Mouse (Mus musculus): ENCODE measurements around the gene Spast. TPM values are rescaled to one million over a fixed set of nuclear protein-coding genes. Genes with fewer than 3 reads are reported as not detected.

Spast gene
- 9.1 and 9.4 TPM in 2 replicates for polyA plus RNA-seq (2015; fragmentation: Nextera tagmentation; extraction: Ambion mirVana)

DNA sequence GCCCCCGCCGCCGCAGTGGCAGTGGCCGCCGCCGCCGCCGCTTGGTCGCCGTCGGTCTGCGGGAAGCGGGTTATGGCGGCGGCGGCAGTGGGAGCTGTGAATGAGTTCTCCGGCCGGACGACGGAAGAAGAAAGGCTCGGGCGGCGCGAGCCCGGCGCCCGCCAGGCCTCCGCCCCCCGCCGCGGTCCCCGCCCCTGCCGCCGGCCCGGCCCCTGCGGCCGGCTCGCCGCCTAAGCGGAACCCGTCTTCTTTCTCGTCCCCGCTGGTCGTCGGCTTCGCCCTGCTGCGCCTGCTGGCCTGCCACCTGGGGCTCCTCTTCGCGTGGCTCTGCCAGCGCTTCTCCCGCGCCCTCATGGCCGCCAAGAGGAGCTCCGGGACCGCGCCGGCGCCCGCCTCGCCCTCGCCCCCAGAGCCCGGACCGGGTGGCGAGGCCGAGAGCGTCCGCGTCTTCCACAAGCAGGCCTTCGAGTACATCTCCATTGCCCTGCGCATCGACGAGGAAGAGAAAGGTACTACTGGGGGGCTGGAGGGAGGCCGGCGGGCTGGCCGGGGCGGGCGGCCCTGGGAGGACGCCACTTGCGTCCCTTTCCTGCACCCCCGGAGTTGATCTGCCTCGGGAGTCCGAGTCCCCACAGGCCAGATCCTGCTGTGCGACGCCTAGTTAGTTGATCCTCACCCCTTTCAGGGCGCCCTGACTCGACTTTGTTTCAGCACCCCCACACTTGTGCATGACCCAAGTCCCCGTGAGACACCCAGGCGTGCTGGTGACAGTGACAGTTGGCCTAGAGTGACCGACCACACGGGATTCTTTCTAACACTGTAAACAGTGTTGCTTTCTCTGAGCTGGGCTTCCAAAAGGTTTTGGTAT is at the start of gene Spast:
Spast (plus strand) TSS at position 51 of the 868 bp plus-strand sequence.
- Histone ChIP-seq H3K36me3 (ENCODE audit: control insufficient read depth, insufficient read depth) (no peaks in the 10 kb centered on the region), H3K4me3 (ENCODE audit: low read length) (peak within 1 kb of the TSS; percentile 98), H3K27ac (ENCODE audit: low read length) (peak within 1 kb of the TSS; percentile 98), H3K4me1 (ENCODE audit: control insufficient read depth, insufficient read depth, low read length) (peaks cover 25% of the 10 kb centered on the region), H3K9ac (ENCODE audit: low read length) (peak within 1 kb of the TSS; percentile 98), H3K4me2 (ENCODE audit: low read depth, low read length) (peak within 1 kb of the TSS; percentile 81), H3K27me3 (ENCODE audit: control insufficient read depth, insufficient read depth, low read length) (no peaks in the 10 kb centered on the region), H3K9me3 (replicated peaks; ENCODE audit: control insufficient read depth, low read length) (no peaks in the 10 kb centered on the region)
- peak; percentile 87 for ATAC-seq (replicated peaks; ENCODE audit: extremely low read depth, insufficient read depth, low FRiP score)
- WGBS = 0% methylated on average over 85 of the region's 90 CpGs

DNA sequence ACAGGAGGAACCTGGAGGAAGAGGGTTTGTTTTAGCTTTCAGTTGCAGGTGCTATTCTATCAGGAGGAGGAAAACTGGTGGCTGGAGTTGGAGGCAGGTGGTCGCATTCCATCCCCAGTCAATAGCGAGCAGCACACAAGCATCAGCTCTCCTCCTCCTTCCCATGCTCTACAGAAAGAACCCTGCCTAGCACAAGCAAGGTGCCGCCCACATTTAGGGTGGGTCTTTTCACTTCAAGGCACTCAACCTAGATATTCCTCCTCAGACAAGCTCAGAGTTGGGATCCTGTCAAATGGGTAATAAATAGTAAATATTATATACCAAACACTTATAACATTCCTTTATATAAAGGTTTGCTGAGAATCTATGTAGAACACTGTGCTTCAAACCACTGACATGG is 48.6 kb upstream of the Spast start:
- no peak overlapping the region for H3K4me2 ChIP-seq (ENCODE audit: low read depth, low read length)

DNA sequence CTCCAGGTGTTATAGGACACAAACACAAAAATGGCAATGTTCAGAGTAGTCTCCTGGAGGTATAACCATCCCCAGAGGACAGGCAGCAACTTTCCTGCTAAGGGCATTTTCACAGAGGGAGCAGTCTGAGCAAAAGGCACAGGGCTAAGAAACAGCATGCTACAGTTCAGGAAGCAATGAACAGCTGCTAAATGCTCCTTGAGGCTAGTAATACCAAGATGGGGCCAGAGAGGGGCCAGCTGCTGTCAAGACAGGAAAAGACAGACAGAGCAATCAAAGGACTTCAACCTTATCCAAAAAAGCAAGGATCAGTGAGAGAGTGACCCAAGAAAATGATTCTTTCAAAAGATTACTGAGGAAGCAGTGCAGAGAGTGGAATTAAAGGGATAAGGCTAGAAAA is 47.9 kb upstream of the Spast start:
- peaks cover 32% of the 10 kb centered on the region for H3K4me1 ChIP-seq (ENCODE audit: control insufficient read depth, insufficient read depth, low read length)
- no peaks in the 10 kb centered on the region for H3K36me3 ChIP-seq (ENCODE audit: control insufficient read depth, insufficient read depth)
- no peak overlapping the region for H3K9ac ChIP-seq (ENCODE audit: low read length)
- no peaks in the 10 kb centered on the region for H3K9me3 ChIP-seq (replicated peaks; ENCODE audit: control insufficient read depth, low read length)
- no peaks in the 10 kb centered on the region for H3K27me3 ChIP-seq (ENCODE audit: control insufficient read depth, insufficient read depth, low read length)
- no peak overlapping the region for H3K27ac ChIP-seq (ENCODE audit: low read length)
- no peak for ATAC-seq (replicated peaks; ENCODE audit: extremely low read depth, insufficient read depth, low FRiP score)
- H3K4me3 ChIP-seq (ENCODE audit: low read length) = no peak overlapping the region
- H3K4me2 ChIP-seq (ENCODE audit: low read depth, low read length) = no peak overlapping the region

More for the DNA sequence above, 48.6 kb upstream of the Spast start:
- ATAC-seq (replicated peaks; ENCODE audit: extremely low read depth, insufficient read depth, low FRiP score) = no peak
- 77% methylated on average over 3 of the region's 3 CpGs for WGBS
- Histone ChIP-seq H3K9me3 (replicated peaks; ENCODE audit: control insufficient read depth, low read length) (no peaks in the 10 kb centered on the region), H3K9ac (ENCODE audit: low read length) (no peak overlapping the region), H3K36me3 (ENCODE audit: control insufficient read depth, insufficient read depth) (no peaks in the 10 kb centered on the region), H3K27me3 (ENCODE audit: control insufficient read depth, insufficient read depth, low read length) (no peaks in the 10 kb centered on the region), H3K4me3 (ENCODE audit: low read length) (no peak overlapping the region), H3K4me1 (ENCODE audit: control insufficient read depth, insufficient read depth, low read length) (peaks cover 32% of the 10 kb centered on the region), H3K27ac (ENCODE audit: low read length) (no peak overlapping the region)

DNA sequence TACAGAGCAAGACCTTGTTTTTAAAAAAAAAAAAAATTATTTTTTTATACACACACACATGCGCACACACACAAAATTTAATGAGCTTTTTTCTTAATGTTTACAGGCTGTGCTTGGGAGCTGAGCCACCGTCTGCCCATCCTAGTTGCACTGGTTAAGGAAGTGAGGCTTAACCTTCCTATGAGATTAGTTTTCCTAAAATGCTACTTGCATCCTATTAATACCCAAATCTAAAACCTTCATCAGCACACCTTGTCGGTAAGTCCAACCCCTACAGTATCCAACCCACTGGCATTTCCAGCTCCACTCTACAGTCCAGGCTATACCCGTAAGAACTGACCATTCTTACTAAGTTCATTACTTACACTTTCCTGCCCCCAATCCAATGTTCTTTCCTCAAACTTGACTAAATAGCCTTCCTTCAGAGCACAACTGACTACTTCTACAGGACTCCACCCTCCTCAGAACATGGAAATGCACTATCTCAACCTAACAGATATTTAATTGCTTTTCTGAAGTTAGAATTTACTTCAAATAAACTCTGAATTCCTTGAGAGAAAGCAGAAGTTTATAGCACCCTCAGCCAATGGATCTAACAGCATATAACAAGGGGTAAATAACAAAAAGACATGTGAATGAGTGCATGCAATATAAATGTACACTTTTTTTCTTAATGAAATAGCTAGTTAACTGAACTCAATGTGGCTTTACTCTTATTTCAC is 47.0 kb upstream of the Spast start:
- H3K27ac ChIP-seq (ENCODE audit: low read length) = no peak overlapping the region
- H3K4me3 ChIP-seq (ENCODE audit: low read length) = no peak overlapping the region
- no peaks in the 10 kb centered on the region for H3K36me3 ChIP-seq (ENCODE audit: control insufficient read depth, insufficient read depth)
- no peak overlapping the region for H3K9ac ChIP-seq (ENCODE audit: low read length)
- WGBS = 82% methylated on average over 4 of the region's 4 CpGs
- no peak for ATAC-seq (replicated peaks; ENCODE audit: extremely low read depth, insufficient read depth, low FRiP score)
- peaks cover 32% of the 10 kb centered on the region for H3K4me1 ChIP-seq (ENCODE audit: control insufficient read depth, insufficient read depth, low read length)
- H3K4me2 ChIP-seq (ENCODE audit: low read depth, low read length) = no peak overlapping the region
- H3K9me3 ChIP-seq (replicated peaks; ENCODE audit: control insufficient read depth, low read length) = no peaks in the 10 kb centered on the region
- no peaks in the 10 kb centered on the region for H3K27me3 ChIP-seq (ENCODE audit: control insufficient read depth, insufficient read depth, low read length)

DNA sequence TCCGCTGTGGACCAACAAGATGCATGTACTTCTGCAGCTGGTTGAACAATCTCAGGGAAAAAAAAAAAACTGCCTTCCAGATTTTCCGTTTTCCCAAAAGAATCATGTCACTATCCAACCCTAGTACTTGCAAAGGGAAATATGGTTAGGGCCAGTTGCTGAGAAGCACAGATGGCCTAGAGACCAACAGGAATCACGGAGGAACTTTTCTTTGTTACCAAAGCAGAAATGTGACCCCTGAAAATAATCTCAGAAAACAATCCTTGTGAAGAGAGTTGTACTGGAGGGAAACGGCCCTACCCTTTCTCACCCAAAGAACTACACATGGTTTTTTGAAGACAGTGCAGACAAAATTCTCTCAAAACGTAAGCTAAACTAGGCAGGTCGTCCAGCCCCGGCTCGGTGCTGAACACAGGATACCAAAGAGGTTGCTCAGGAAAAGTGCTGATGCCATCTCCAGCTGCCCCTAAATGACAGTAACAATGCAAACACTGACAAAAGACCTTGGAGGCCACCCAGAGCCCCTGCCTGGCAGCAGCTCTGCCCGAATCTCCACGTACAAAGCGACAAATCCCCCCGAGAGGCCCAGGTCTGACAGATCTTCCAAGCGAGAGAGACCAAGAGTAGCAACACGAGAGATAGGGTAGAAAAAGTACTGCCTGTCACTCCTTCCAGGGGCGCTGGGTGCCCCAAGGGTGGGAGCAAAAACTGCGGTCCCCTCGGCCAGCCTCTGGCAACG is 44.9 kb upstream of the Spast start:
- H3K27me3 ChIP-seq (ENCODE audit: control insufficient read depth, insufficient read depth, low read length) = no peaks in the 10 kb centered on the region
- peak overlapping the region; percentile 80 for H3K4me2 ChIP-seq (ENCODE audit: low read depth, low read length)
- no peaks in the 10 kb centered on the region for H3K9me3 ChIP-seq (replicated peaks; ENCODE audit: control insufficient read depth, low read length)
- under 1% methylated on average over 18 of the region's 18 CpGs for WGBS
- peaks cover 4% of the 10 kb centered on the region for H3K36me3 ChIP-seq (ENCODE audit: control insufficient read depth, insufficient read depth)
- ATAC-seq (replicated peaks; ENCODE audit: extremely low read depth, insufficient read depth, low FRiP score) = no peak
- H3K4me1 ChIP-seq (ENCODE audit: control insufficient read depth, insufficient read depth, low read length) = peaks cover 27% of the 10 kb centered on the region
- H3K4me3 ChIP-seq (ENCODE audit: low read length) = peak overlapping the region; percentile 94
- H3K9ac ChIP-seq (ENCODE audit: low read length) = peak overlapping the region; percentile 93
- peak overlapping the region; percentile 95 for H3K27ac ChIP-seq (ENCODE audit: low read length)

DNA sequence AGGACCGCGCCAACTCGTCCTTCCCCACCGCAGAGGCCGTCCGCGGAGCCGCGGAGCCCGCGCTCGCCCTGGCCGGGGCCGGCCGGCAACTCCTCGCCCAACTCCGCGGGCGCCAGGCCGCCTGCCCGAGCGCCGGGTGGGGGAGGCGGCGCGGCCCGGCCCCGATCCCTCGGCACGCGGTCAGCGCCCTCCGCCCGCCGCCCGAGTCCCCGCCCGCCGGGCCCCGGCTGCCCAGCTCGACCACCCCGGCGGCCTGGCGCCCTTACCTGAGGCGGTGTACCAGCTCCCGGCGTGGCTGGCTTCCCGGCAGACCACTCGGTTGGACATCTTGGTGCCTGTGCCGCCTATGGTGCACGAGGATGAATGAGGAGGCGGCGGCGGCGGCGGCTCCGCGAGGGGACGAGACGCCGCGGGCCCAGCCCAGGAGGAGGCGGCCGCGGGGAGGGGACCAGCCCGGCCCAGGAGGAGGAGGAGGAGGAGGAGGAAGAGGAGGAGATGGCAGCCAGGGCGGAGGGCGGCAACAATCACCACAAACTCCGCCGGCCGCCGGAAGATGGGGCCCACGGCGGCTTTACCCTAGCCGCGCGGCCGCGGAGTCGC is 44.3 kb upstream of the Spast start:
- Histone ChIP-seq H3K9me3 (replicated peaks; ENCODE audit: control insufficient read depth, low read length) (no peaks in the 10 kb centered on the region), H3K4me1 (ENCODE audit: control insufficient read depth, insufficient read depth, low read length) (peaks cover 24% of the 10 kb centered on the region)
- under 1% methylated on average over 74 of the region's 80 CpGs for WGBS

DNA sequence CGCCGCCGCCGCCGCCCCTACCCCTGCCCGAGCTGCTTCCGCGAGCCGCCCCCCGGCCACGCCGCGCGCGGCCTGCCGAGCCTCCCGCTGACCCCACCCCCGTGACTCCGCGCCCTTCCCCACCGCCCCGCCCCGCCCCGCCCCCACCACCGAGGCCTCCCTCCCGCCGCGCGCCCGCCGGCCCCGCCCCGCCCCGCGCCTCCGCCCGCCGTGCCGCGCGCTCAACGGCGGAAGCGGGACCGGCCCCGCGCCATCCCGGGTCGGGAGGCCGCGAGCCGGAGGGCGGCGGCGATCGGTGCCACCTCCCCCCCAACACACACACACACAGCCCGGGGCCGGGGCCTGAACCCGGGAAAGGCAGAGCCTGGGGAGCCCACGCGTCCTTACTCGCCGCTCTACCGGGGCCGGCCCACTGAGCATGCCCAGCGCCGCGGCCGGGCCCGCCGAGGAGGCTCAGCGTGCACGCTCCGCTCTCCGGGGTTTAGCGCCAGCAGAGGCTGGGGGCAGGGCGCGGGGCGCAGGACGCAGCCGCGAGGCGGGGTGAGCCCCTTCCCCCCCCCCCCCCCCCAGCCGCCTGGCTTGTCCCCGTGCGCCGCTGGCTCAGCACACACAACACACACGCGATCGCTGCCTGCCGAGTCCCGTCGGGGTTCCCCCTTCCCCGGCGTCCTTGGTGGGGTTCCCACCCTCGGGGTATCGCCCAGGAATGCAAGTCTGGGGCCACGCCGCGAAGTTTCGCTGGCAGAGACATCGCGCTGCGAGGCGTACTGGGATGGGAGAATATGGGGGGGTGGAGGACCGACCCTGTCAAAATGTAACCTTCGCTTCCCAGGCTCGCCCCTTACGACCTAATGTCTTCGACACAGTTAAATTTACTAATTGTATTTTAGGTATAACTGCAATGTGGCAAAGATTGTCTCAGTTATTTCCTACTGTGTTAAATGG is 43.5 kb upstream of the Spast start, which contains the start of gene Memo1:
Memo1 (minus strand) TSS at position 496 of the 945 bp plus-strand sequence.
- H3K9me3 ChIP-seq (replicated peaks; ENCODE audit: control insufficient read depth, low read length) = no peaks in the 10 kb centered on the region
- peak within 1 kb of the TSS; percentile 93 for H3K9ac ChIP-seq (ENCODE audit: low read length)
- H3K4me2 ChIP-seq (ENCODE audit: low read depth, low read length) = peak within 1 kb of the TSS; percentile 89
- no peaks in the 10 kb centered on the region for H3K27me3 ChIP-seq (ENCODE audit: control insufficient read depth, insufficient read depth, low read length)
- peaks cover 18% of the 10 kb centered on the region for H3K4me1 ChIP-seq (ENCODE audit: control insufficient read depth, insufficient read depth, low read length)
- ATAC-seq (replicated peaks; ENCODE audit: extremely low read depth, insufficient read depth, low FRiP score) = peak; percentile 88
- H3K27ac ChIP-seq (ENCODE audit: low read length) = peak within 1 kb of the TSS; percentile 95
- under 1% methylated on average over 72 of the region's 110 CpGs for WGBS
- peak within 1 kb of the TSS; percentile 94 for H3K4me3 ChIP-seq (ENCODE audit: low read length)
- peaks cover 10% of the 10 kb centered on the region for H3K36me3 ChIP-seq (ENCODE audit: control insufficient read depth, insufficient read depth)

More for the DNA sequence above, 44.3 kb upstream of the Spast start:
- Histone ChIP-seq H3K4me3 (ENCODE audit: low read length) (peak overlapping the region; percentile 94), H3K36me3 (ENCODE audit: control insufficient read depth, insufficient read depth) (peaks cover 8% of the 10 kb centered on the region), H3K27me3 (ENCODE audit: control insufficient read depth, insufficient read depth, low read length) (no peaks in the 10 kb centered on the region), H3K4me2 (ENCODE audit: low read depth, low read length) (peak overlapping the region; percentile 80), H3K9ac (ENCODE audit: low read length) (peak overlapping the region; percentile 93), H3K27ac (ENCODE audit: low read length) (peak overlapping the region; percentile 95)
- ATAC-seq (replicated peaks; ENCODE audit: extremely low read depth, insufficient read depth, low FRiP score) = peak; percentile 87
